Mouse (Mus musculus) embryonic facial prominence, embryonic 12.5 days (tissue): Measurements from ENCODE around the gene Ttc28. TPM values are rescaled to one million over a fixed set of nuclear protein-coding genes. Genes with fewer than 3 reads are reported as not detected.

Experiments
- ATAC-seq: fragments of 200-750 bp; cut with Nextera tagmentation; 2 replicates; pipeline ENCODE4 v1.8.0; 2017; ENCODE audit not compliant: insufficient number of reproducible peaks, insufficient read depth, low FRiP score, low TSS enrichment
- H3K27ac ChIP-seq: fragments of 300-500 bp; sonication (generic); 2 replicates; pipeline ENCODE4 v1.5.1; 2016; ENCODE audit warnings: mild to moderate bottlenecking
- H3K27me3 ChIP-seq: fragments of 300-500 bp; sonication (generic); 2 replicates; pipeline ENCODE4 v1.6.1; 2016; ENCODE audit warnings: mild to moderate bottlenecking, moderate library complexity
- H3K36me3 ChIP-seq: fragments of 300-500 bp; sonication (generic); 2 replicates; pipeline ENCODE4 v1.6.1; 2016; ENCODE audit warnings: mild to moderate bottlenecking
- H3K4me1 ChIP-seq: fragments of 300-500 bp; sonication (generic); 2 replicates; pipeline ENCODE4 v1.6.1; 2016
- H3K4me2 ChIP-seq: fragments of 300-500 bp; sonication (generic); replicated peaks from 2 replicates; pipeline ENCODE4 v1.6.1; 2016; ENCODE audit warnings: mild to moderate bottlenecking, moderate library complexity
- H3K4me3 ChIP-seq: fragments of 300-500 bp; sonication (generic); 2 replicates; pipeline ENCODE4 v1.5.1; 2016; ENCODE audit warnings: mild to moderate bottlenecking
- H3K9ac ChIP-seq: fragments of 300-500 bp; sonication (generic); 2 replicates; pipeline ENCODE4 v1.6.1; 2016; ENCODE audit warnings: mild to moderate bottlenecking, moderate library complexity
- H3K9me3 ChIP-seq: fragments of 300-500 bp; sonication (generic); 2 replicates; pipeline ENCODE4 v1.6.1; 2016; ENCODE audit warnings: mild to moderate bottlenecking, moderate library complexity
- whole genome bisulfite sequencing: fragments of 180-500 bp; shearing (Covaris S2); methylation state at CpG from one replicate; pipeline ENCODE4 v1.1.7; 2016; 5-methylcytosine and 5-hydroxymethylcytosine counted together
- polyA plus RNA-seq: library from polyadenylated mRNA; unstranded; fragments of >200 nt; fragmentation: Nextera tagmentation; extraction: Ambion mirVana; gene quantifications from 2 replicates; pipeline ENCODE4 v1.2.1, GENCODE M21; 2016

Ttc28 gene
- polyA plus RNA-seq, 1 experiment from 2014 or later = 21.2 TPM

GRCm38 (mm10) chr5:111225306-111225705, 345.7 kb downstream of the Ttc28 start:
- 80% methylated on average over 11 of the region's 11 CpGs for WGBS
- Histone ChIP-seq H3K27ac (0 out of 2 replicates have a peak overlapping the region, but pooled peaks have one; percentile 41), H3K4me2 (no peak overlapping the region), H3K9ac (no peak overlapping the region; the same call in 1 of the 2 replicates), H3K27me3 (no peaks in the 10 kb centered on the region), H3K4me3 (no peak overlapping the region), H3K4me1 (peaks cover 48% of the 10 kb centered on the region), H3K36me3 (peaks cover 42% of the 10 kb centered on the region), H3K9me3 (no peaks in the 10 kb centered on the region)
- ATAC-seq = no peak

GRCm38 (mm10) chr5:111226486-111226885, 346.9 kb downstream of the Ttc28 start:
- H3K27ac ChIP-seq = 0 out of 2 replicates have a peak overlapping the region, but pooled peaks have one; percentile 72
- H3K36me3 ChIP-seq = peaks cover 45% of the 10 kb centered on the region
- no peaks in the 10 kb centered on the region for H3K9me3 ChIP-seq
- no peaks in the 10 kb centered on the region for H3K27me3 ChIP-seq
- H3K4me3 ChIP-seq = no peak overlapping the region
- no peak overlapping the region for H3K9ac ChIP-seq
- 86% methylated on average over 10 of the region's 10 CpGs for WGBS
- peaks cover 38% of the 10 kb centered on the region for H3K4me1 ChIP-seq
- no peak overlapping the region for H3K4me2 ChIP-seq
- no peak for ATAC-seq

- no peaks in the 10 kb centered on the region for H3K27me3 ChIP-seq
- 12% methylated on average over 5 of the region's 5 CpGs for WGBS
- peak overlapping the region; percentile 72 for H3K27ac ChIP-seq
- H3K4me1 ChIP-seq = peaks cover 44% of the 10 kb centered on the region
- no peaks in the 10 kb centered on the region for H3K9me3 ChIP-seq
- H3K4me2 ChIP-seq = no peak overlapping the region
- no peak for ATAC-seq
- H3K4me3 ChIP-seq = no peak overlapping the region
- H3K9ac ChIP-seq = 0 out of 2 replicates have a peak overlapping the region, but pooled peaks have one; percentile 17
- H3K36me3 ChIP-seq = peaks cover 50% of the 10 kb centered on the region
Measured at GRCm38 (mm10) chr5:111227850-111228249, 348.2 kb downstream of the Ttc28 start.

- H3K4me3 ChIP-seq = no peak overlapping the region
- ATAC-seq = no peak
- peaks cover 51% of the 10 kb centered on the region for H3K4me1 ChIP-seq
- no peak overlapping the region for H3K4me2 ChIP-seq
- H3K9ac ChIP-seq = no peak overlapping the region
- H3K9me3 ChIP-seq = no peaks in the 10 kb centered on the region
- peaks cover 50% of the 10 kb centered on the region for H3K36me3 ChIP-seq
- no peaks in the 10 kb centered on the region for H3K27me3 ChIP-seq
- WGBS = 38% methylated on average over 14 of the region's 14 CpGs
- H3K27ac ChIP-seq = peak overlapping the region; percentile 72
Measured at GRCm38 (mm10) chr5:111228302-111229040, 348.9 kb downstream of the Ttc28 start.

GRCm38 (mm10) chr5:111229041-111229394, 349.4 kb downstream of the Ttc28 start:
- H3K9me3 ChIP-seq = no peaks in the 10 kb centered on the region
- no peak overlapping the region for H3K9ac ChIP-seq
- ATAC-seq = no peak
- H3K27me3 ChIP-seq = no peaks in the 10 kb centered on the region
- WGBS = 37% methylated on average over 12 of the region's 12 CpGs
- peak overlapping the region; percentile 64; the same call in 1 of the 2 replicates for H3K27ac ChIP-seq
- H3K4me2 ChIP-seq = no peak overlapping the region
- peaks cover 45% of the 10 kb centered on the region for H3K36me3 ChIP-seq
- H3K4me3 ChIP-seq = no peak overlapping the region
- H3K4me1 ChIP-seq = peaks cover 51% of the 10 kb centered on the region

- Histone ChIP-seq H3K4me2 (no peak overlapping the region), H3K9ac (no peak overlapping the region), H3K4me1 (peaks cover 51% of the 10 kb centered on the region), H3K4me3 (no peak overlapping the region), H3K9me3 (no peaks in the 10 kb centered on the region), H3K36me3 (peaks cover 38% of the 10 kb centered on the region), H3K27ac (no peak overlapping the region), H3K27me3 (no peaks in the 10 kb centered on the region)
- WGBS = 38% methylated on average over 3 of the region's 3 CpGs
- no peak for ATAC-seq
Measured at GRCm38 (mm10) chr5:111229671-111230070, 350.1 kb downstream of the Ttc28 start.

- no peak overlapping the region for H3K4me2 ChIP-seq
- peaks cover 51% of the 10 kb centered on the region for H3K4me1 ChIP-seq
- no peak overlapping the region for H3K9ac ChIP-seq
- ATAC-seq = no peak
- no peak overlapping the region for H3K27ac ChIP-seq
- WGBS = 68% methylated on average over 13 of the region's 13 CpGs
- no peaks in the 10 kb centered on the region for H3K9me3 ChIP-seq
- peaks cover 36% of the 10 kb centered on the region for H3K36me3 ChIP-seq
- no peak overlapping the region for H3K4me3 ChIP-seq
- H3K27me3 ChIP-seq = no peaks in the 10 kb centered on the region
Measured at GRCm38 (mm10) chr5:111231044-111231443, 351.4 kb downstream of the Ttc28 start.

GRCm38 (mm10) chr5:111231769-111232168, 352.2 kb downstream of the Ttc28 start:
- H3K9me3 ChIP-seq = no peaks in the 10 kb centered on the region
- H3K4me1 ChIP-seq = peaks cover 49% of the 10 kb centered on the region
- no peak overlapping the region for H3K27ac ChIP-seq
- H3K4me2 ChIP-seq = no peak overlapping the region
- peaks cover 39% of the 10 kb centered on the region for H3K36me3 ChIP-seq
- no peak for ATAC-seq
- no peak overlapping the region for H3K4me3 ChIP-seq
- H3K27me3 ChIP-seq = no peaks in the 10 kb centered on the region
- WGBS = 71% methylated on average over 1 of the region's 1 CpGs
- no peak overlapping the region for H3K9ac ChIP-seq

GRCm38 (mm10) chr5:111233022-111233709, 353.6 kb downstream of the Ttc28 start:
- Histone ChIP-seq H3K27me3 (no peaks in the 10 kb centered on the region), H3K4me1 (peaks cover 35% of the 10 kb centered on the region), H3K9me3 (no peaks in the 10 kb centered on the region), H3K9ac (no peak overlapping the region), H3K4me3 (no peak overlapping the region), H3K4me2 (no peak overlapping the region), H3K27ac (0 out of 2 replicates have a peak overlapping the region, but pooled peaks have one; percentile 6), H3K36me3 (peaks cover 42% of the 10 kb centered on the region)
- ATAC-seq = no peak
- 47% methylated on average over 24 of the region's 24 CpGs for WGBS

GRCm38 (mm10) chr5:111235131-111235530, 355.5 kb downstream of the Ttc28 start:
- Histone ChIP-seq H3K27ac (no peak overlapping the region), H3K9me3 (no peaks in the 10 kb centered on the region), H3K9ac (no peak overlapping the region), H3K36me3 (peaks cover 55% of the 10 kb centered on the region), H3K4me1 (peaks cover 15% of the 10 kb centered on the region), H3K4me3 (no peak overlapping the region), H3K4me2 (no peak overlapping the region), H3K27me3 (no peaks in the 10 kb centered on the region)
- no peak for ATAC-seq
- 76% methylated on average over 12 of the region's 12 CpGs for WGBS

- peaks cover 57% of the 10 kb centered on the region for H3K36me3 ChIP-seq
- H3K9ac ChIP-seq = no peak overlapping the region
- H3K27me3 ChIP-seq = no peaks in the 10 kb centered on the region
- peaks cover 13% of the 10 kb centered on the region for H3K4me1 ChIP-seq
- H3K27ac ChIP-seq = no peak overlapping the region
- no peak overlapping the region for H3K4me3 ChIP-seq
- no peak for ATAC-seq
- no peak overlapping the region for H3K4me2 ChIP-seq
- no peaks in the 10 kb centered on the region for H3K9me3 ChIP-seq
- WGBS = 84% methylated on average over 9 of the region's 9 CpGs
Measured at GRCm38 (mm10) chr5:111237176-111237636, 357.6 kb downstream of the Ttc28 start.

GRCm38 (mm10) chr5:111239223-111239622, 359.6 kb downstream of the Ttc28 start:
- Histone ChIP-seq H3K4me3 (no peak overlapping the region), H3K4me1 (peaks cover 17% of the 10 kb centered on the region), H3K4me2 (no peak overlapping the region), H3K36me3 (peaks cover 46% of the 10 kb centered on the region), H3K27me3 (no peaks in the 10 kb centered on the region), H3K9me3 (no peaks in the 10 kb centered on the region), H3K9ac (no peak overlapping the region), H3K27ac (no peak overlapping the region)
- no peak for ATAC-seq
- 46% methylated on average over 7 of the region's 7 CpGs for WGBS
